Mouse (Mus musculus): Measurements from ENCODE around the gene Slc22a4. TPM values are rescaled to one million over a fixed set of nuclear protein-coding genes. Genes with fewer than 3 reads are reported as not detected.
A peak's percentile ranks its signal among the peaks of the same experiment; 100 is the strongest.

The Slc22a4 gene
- polyA plus RNA-seq, 1 experiment from 2014 or later = 0.38 TPM

- H3K27ac ChIP-seq (ENCODE audit: low read depth) = no peak overlapping the region
- H3K4me2 ChIP-seq = no peak overlapping the region
- H3K4me1 ChIP-seq (ENCODE audit: insufficient read depth) = peaks cover 8% of the 10 kb centered on the region; the same call in 1 of the 2 replicates
These were observed 29.5 kb upstream of the Slc22a4 start for GRCm38 (mm10) chr11:54057428-54057827.

GRCm38 (mm10) chr11:54056132-54056531 lies 28.2 kb upstream of the Slc22a4 start:
- ATAC-seq (ENCODE audit: insufficient read depth) (no peak), DNase-seq (no peak)
- Histone ChIP-seq H3K4me2 (no peak overlapping the region), H3K27ac (ENCODE audit: low read depth) (no peak overlapping the region), H3K4me3 (ENCODE audit: low read depth, low read length) (no peak overlapping the region), H3K27me3 (ENCODE audit: insufficient read depth, low read length) (no peaks in the 10 kb centered on the region), H3K4me1 (ENCODE audit: insufficient read depth) (peaks cover 3% of the 10 kb centered on the region; the same call in 1 of the 2 replicates), H3K36me3 (ENCODE audit: insufficient read depth) (no peaks in the 10 kb centered on the region), H3K9me3 (ENCODE audit: low read depth, low read length) (no peaks in the 10 kb centered on the region), H3K9ac (no peak overlapping the region)
- TF ChIP-seq CTCF (IDR thresholded peaks at IDR 0.05; ENCODE audit: low read depth) = 0 out of 2 replicates have a peak, but pooled peaks have one; percentile 14
- 44% methylated on average over 8 of the region's 8 CpGs for WGBS

More at GRCm38 (mm10) chr11:54057428-54057827, 29.5 kb upstream of the Slc22a4 start:
- WGBS = 33% methylated on average over 2 of the region's 2 CpGs
- TF ChIP-seq CTCF (IDR thresholded peaks at IDR 0.05; ENCODE audit: low read depth) = no peak
- no peak overlapping the region for H3K4me3 ChIP-seq (ENCODE audit: low read depth, low read length)
- no peak for ATAC-seq (ENCODE audit: insufficient read depth)
- no peaks in the 10 kb centered on the region for H3K27me3 ChIP-seq (ENCODE audit: insufficient read depth, low read length)
- no peaks in the 10 kb centered on the region for H3K36me3 ChIP-seq (ENCODE audit: insufficient read depth)
- H3K9me3 ChIP-seq (ENCODE audit: low read depth, low read length) = no peaks in the 10 kb centered on the region
- no peak for DNase-seq
- no peak overlapping the region for H3K9ac ChIP-seq

GRCm38 (mm10) chr11:54054257-54054656 lies 26.4 kb upstream of the Slc22a4 start:
- Histone ChIP-seq H3K4me2 (no peak overlapping the region), H3K4me1 (ENCODE audit: insufficient read depth) (no peaks in the 10 kb centered on the region), H3K9ac (no peak overlapping the region), H3K27ac (ENCODE audit: low read depth) (no peak overlapping the region), H3K4me3 (ENCODE audit: low read depth, low read length) (no peak overlapping the region), H3K36me3 (ENCODE audit: insufficient read depth) (no peaks in the 10 kb centered on the region), H3K9me3 (ENCODE audit: low read depth, low read length) (no peaks in the 10 kb centered on the region), H3K27me3 (ENCODE audit: insufficient read depth, low read length) (no peaks in the 10 kb centered on the region)
- DNase-seq = peak; percentile 89
- no peak for ATAC-seq (ENCODE audit: insufficient read depth)
- peak; percentile 83 for TF ChIP-seq CTCF (IDR thresholded peaks at IDR 0.05; ENCODE audit: low read depth)
- 42% methylated on average over 6 of the region's 6 CpGs for WGBS

GRCm38 (mm10) chr11:54053090-54053489 lies 25.2 kb upstream of the Slc22a4 start:
- Histone ChIP-seq H3K9ac (no peak overlapping the region), H3K4me3 (ENCODE audit: low read depth, low read length) (no peak overlapping the region), H3K27me3 (ENCODE audit: insufficient read depth, low read length) (no peaks in the 10 kb centered on the region), H3K36me3 (ENCODE audit: insufficient read depth) (no peaks in the 10 kb centered on the region), H3K4me2 (no peak overlapping the region), H3K9me3 (ENCODE audit: low read depth, low read length) (no peaks in the 10 kb centered on the region), H3K4me1 (ENCODE audit: insufficient read depth) (no peaks in the 10 kb centered on the region), H3K27ac (ENCODE audit: low read depth) (no peak overlapping the region)
- no peak for ATAC-seq (ENCODE audit: insufficient read depth)
- 69% methylated on average over 7 of the region's 7 CpGs for WGBS
- TF ChIP-seq CTCF (IDR thresholded peaks at IDR 0.05; ENCODE audit: low read depth) = no peak
- no peak for DNase-seq

- DNase-seq = no peak
- 93% methylated on average over 5 of the region's 5 CpGs for WGBS
- ATAC-seq (ENCODE audit: insufficient read depth) = no peak
These were observed 24.2 kb upstream of the Slc22a4 start for GRCm38 (mm10) chr11:54052128-54052527.

GRCm38 (mm10) chr11:54051161-54051560 lies 23.3 kb upstream of the Slc22a4 start:
- no peak for DNase-seq

More at GRCm38 (mm10) chr11:54052128-54052527, 24.2 kb upstream of the Slc22a4 start:
- no peaks in the 10 kb centered on the region for H3K9me3 ChIP-seq (ENCODE audit: low read depth, low read length)
- no peak overlapping the region for H3K4me2 ChIP-seq
- TF ChIP-seq CTCF (IDR thresholded peaks at IDR 0.05; ENCODE audit: low read depth) = no peak
- no peak overlapping the region for H3K4me3 ChIP-seq (ENCODE audit: low read depth, low read length)
- no peaks in the 10 kb centered on the region for H3K27me3 ChIP-seq (ENCODE audit: insufficient read depth, low read length)
- no peak overlapping the region for H3K27ac ChIP-seq (ENCODE audit: low read depth)
- no peaks in the 10 kb centered on the region for H3K36me3 ChIP-seq (ENCODE audit: insufficient read depth)
- H3K4me1 ChIP-seq (ENCODE audit: insufficient read depth) = no peaks in the 10 kb centered on the region
- no peak overlapping the region for H3K9ac ChIP-seq

GRCm38 (mm10) chr11:54050205-54050604 lies 22.3 kb upstream of the Slc22a4 start:
- Histone ChIP-seq H3K27ac (ENCODE audit: low read depth) (no peak overlapping the region), H3K4me1 (ENCODE audit: insufficient read depth) (no peaks in the 10 kb centered on the region), H3K36me3 (ENCODE audit: insufficient read depth) (no peaks in the 10 kb centered on the region), H3K9ac (no peak overlapping the region), H3K9me3 (ENCODE audit: low read depth, low read length) (no peaks in the 10 kb centered on the region), H3K27me3 (ENCODE audit: insufficient read depth, low read length) (no peaks in the 10 kb centered on the region), H3K4me3 (ENCODE audit: low read depth, low read length) (no peak overlapping the region), H3K4me2 (no peak overlapping the region)
- DNase-seq (no peak), ATAC-seq (ENCODE audit: insufficient read depth) (no peak)
- TF ChIP-seq CTCF (IDR thresholded peaks at IDR 0.05; ENCODE audit: low read depth) = no peak
- WGBS = 69% methylated on average over 2 of the region's 2 CpGs

More at GRCm38 (mm10) chr11:54051161-54051560, 23.3 kb upstream of the Slc22a4 start:
- Histone ChIP-seq H3K4me2 (no peak overlapping the region), H3K9ac (no peak overlapping the region), H3K27me3 (ENCODE audit: insufficient read depth, low read length) (no peaks in the 10 kb centered on the region), H3K27ac (ENCODE audit: low read depth) (no peak overlapping the region), H3K9me3 (ENCODE audit: low read depth, low read length) (no peaks in the 10 kb centered on the region), H3K4me1 (ENCODE audit: insufficient read depth) (no peaks in the 10 kb centered on the region), H3K4me3 (ENCODE audit: low read depth, low read length) (no peak overlapping the region), H3K36me3 (ENCODE audit: insufficient read depth) (no peaks in the 10 kb centered on the region)
- 82% methylated on average over 7 of the region's 7 CpGs for WGBS
- ATAC-seq (ENCODE audit: insufficient read depth) = no peak
- TF ChIP-seq CTCF (IDR thresholded peaks at IDR 0.05; ENCODE audit: low read depth) = no peak

Measured in lung, embryonic 14.5 days (tissue).